Mouse (Mus musculus) urinary bladder, postnatal 25 days (tissue): Measurements from ENCODE around the gene Fam217b.

Source experiments
- DNase-seq: peaks from one replicate; pipeline ENCODE4 v3.0.0; 2022; ENCODE audit warnings: low spot score

Fam217b gene

GRCm38 (mm10) chr2:178414261-178415149 is at the start of gene Fam217b, which contains the start of gene Ppp1r3d:
TSS of gene Fam217b (plus strand) at chr2:178414524.
TSS of gene Ppp1r3d (minus strand) at chr2:178414472.
- DNase-seq: peak; percentile 29

GRCm38 (mm10) chr2:178407053-178407815 is 7.1 kb upstream of the Fam217b start, which contains the start of gene Sycp2:
TSS of gene Sycp2 (minus strand) at chr2:178407685.
- DNase-seq: no peak

- DNase-seq: no peak
Measured at GRCm38 (mm10) chr2:178409024-178409423, 5.3 kb upstream of the Fam217b start.

- no peak for DNase-seq
Measured at GRCm38 (mm10) chr2:178410286-178410685, 4.0 kb upstream of the Fam217b start.

GRCm38 (mm10) chr2:178412598-178412997 is 1.7 kb upstream of the Fam217b start:
- no peak for DNase-seq

- no peak for DNase-seq
Measured at GRCm38 (mm10) chr2:178413081-178413480, 1.2 kb upstream of the Fam217b start.

GRCm38 (mm10) chr2:178413481-178414260 is 653 bp upstream of the Fam217b start:
- no peak for DNase-seq

- no peak for DNase-seq
Measured at GRCm38 (mm10) chr2:178415150-178415448, 775 bp downstream of the Fam217b start.

- DNase-seq: no peak
Measured at GRCm38 (mm10) chr2:178416427-178416826, 2.1 kb downstream of the Fam217b start.

GRCm38 (mm10) chr2:178416970-178417369 is 2.6 kb downstream of the Fam217b start:
- no peak for DNase-seq

GRCm38 (mm10) chr2:178420576-178420975 is 6.3 kb downstream of the Fam217b start:
- DNase-seq: no peak

GRCm38 (mm10) chr2:178421603-178422002 is 7.3 kb downstream of the Fam217b start:
- no peak for DNase-seq

- no peak for DNase-seq
Measured at GRCm38 (mm10) chr2:178422186-178422585, 7.9 kb downstream of the Fam217b start.

- no peak for DNase-seq
Measured at GRCm38 (mm10) chr2:178423223-178423622, 8.9 kb downstream of the Fam217b start.

- no peak for DNase-seq
Measured at GRCm38 (mm10) chr2:178426229-178426628, 11.9 kb downstream of the Fam217b start.

- no peak for DNase-seq
Measured at GRCm38 (mm10) chr2:178427181-178427580, 12.9 kb downstream of the Fam217b start.

- DNase-seq: no peak
Measured at GRCm38 (mm10) chr2:178428183-178428582, 13.9 kb downstream of the Fam217b start.

GRCm38 (mm10) chr2:178428676-178429075 is 14.4 kb downstream of the Fam217b start:
- DNase-seq: no peak

- no peak for DNase-seq
Measured at GRCm38 (mm10) chr2:178429426-178429825, 15.1 kb downstream of the Fam217b start.

- DNase-seq: no peak
Measured at GRCm38 (mm10) chr2:178430231-178430630, 15.9 kb downstream of the Fam217b start, which contains the start of gene Cdh26. TSS of gene Cdh26 (plus strand) at chr2:178430531.

GRCm38 (mm10) chr2:178433495-178433894 is 19.2 kb downstream of the Fam217b start:
- no peak for DNase-seq

GRCm38 (mm10) chr2:178433903-178434302 is 19.6 kb downstream of the Fam217b start:
- no peak for DNase-seq
